Mouse (Mus musculus): Measurements from ENCODE around the gene Tpi1.

GRCm38 (mm10) chr6:124828101-124828592 is 14.1 kb upstream of the Tpi1 start:
- TF ChIP-seq CTCF (IDR thresholded peaks at IDR 0.05) (no peak), POLR2A (IDR thresholded peaks at IDR 0.05; ENCODE audit: insufficient read depth, low read depth, low read length) (no peak)
